Mouse (Mus musculus) stomach, adult 2 months (tissue): Measurements from ENCODE around the gene Phf10. TPM values are rescaled to one million over a fixed set of nuclear protein-coding genes. Genes with fewer than 3 reads are reported as not detected.

Experiments
- polyA plus RNA-seq: library from polyadenylated mRNA; depleted of rRNA; stranded (reverse); fragments of >200 nt; gene quantifications from 2 replicates; pipeline ENCODE4 v1.2.3, GENCODE M21; 2012; rRNA removed

The Phf10 gene
- 2.9 and 3.9 TPM in 2 replicates for polyA plus RNA-seq

GRCm38 (mm10) chr17:14960951-14961556 is at the start of gene Phf10:
Gene Phf10 (minus strand): TSS chr17:14961273.

GRCm38 (mm10) chr17:15009706-15010413 is 48.8 kb upstream of the Phf10 start, which contains the start of gene Gm3435:
Gene Gm3435 (plus strand): TSS chr17:15010176.

GRCm38 (mm10) chr17:14978362-14979038 is 17.4 kb upstream of the Phf10 start, which contains the start of the genes 9030025P20Rik and Gm3417:
Gene 9030025P20Rik (plus strand): TSS chr17:14978468.
Gene Gm3417 (minus strand): TSS chr17:14978790.

GRCm38 (mm10) chr17:14943009-14943728 is 17.9 kb downstream of the Phf10 start, which contains the start of the genes Wdr27 and 1600012H06Rik:
Gene Wdr27 (minus strand): TSS chr17:14943158.
Gene 1600012H06Rik (plus strand): TSS chr17:14943184.

Other genes starting within 250 kb of the Phf10 start
- 1.7 and 2.5 TPM in 2 replicates for gene Wdr27, start 18.1 kb downstream of the Phf10 start, polyA plus RNA-seq
- gene 1600012H06Rik, start 18.1 kb downstream of the Phf10 start, polyA plus RNA-seq, result 5.8 TPM in 2 replicates
- gene 9030025P20Rik, start 17.2 kb upstream of the Phf10 start, polyA plus RNA-seq, result 1.5 and 3.6 TPM in 2 replicates
- gene Gm3417, start 17.5 kb upstream of the Phf10 start, polyA plus RNA-seq, result 0.37 TPM in 1 of 2 replicates, not detected in the other
- 0.11 TPM in 1 of 2 replicates, not detected in the other for gene Gm3435, start 48.9 kb upstream of the Phf10 start, polyA plus RNA-seq
- 8.9 and 11.3 TPM in 2 replicates for gene Ermard, start 79.9 kb upstream of the Phf10 start, polyA plus RNA-seq
- not detected in 2 replicates for gene Tcte3, start 80.2 kb upstream of the Phf10 start, polyA plus RNA-seq
- gene Gm3448, start 80.3 kb upstream of the Phf10 start, polyA plus RNA-seq, result 0.09 and 0.12 TPM in 2 replicates